Mouse (Mus musculus): ENCODE results near the gene Slc2a4. TPM values are rescaled to one million over a fixed set of nuclear protein-coding genes. Genes with fewer than 3 reads are reported as not detected.

Gene Slc2a4
- total and polyA plus RNA-seq, 2 experiments from 2014 or later: 6.1 to 12.8 TPM

DNA sequence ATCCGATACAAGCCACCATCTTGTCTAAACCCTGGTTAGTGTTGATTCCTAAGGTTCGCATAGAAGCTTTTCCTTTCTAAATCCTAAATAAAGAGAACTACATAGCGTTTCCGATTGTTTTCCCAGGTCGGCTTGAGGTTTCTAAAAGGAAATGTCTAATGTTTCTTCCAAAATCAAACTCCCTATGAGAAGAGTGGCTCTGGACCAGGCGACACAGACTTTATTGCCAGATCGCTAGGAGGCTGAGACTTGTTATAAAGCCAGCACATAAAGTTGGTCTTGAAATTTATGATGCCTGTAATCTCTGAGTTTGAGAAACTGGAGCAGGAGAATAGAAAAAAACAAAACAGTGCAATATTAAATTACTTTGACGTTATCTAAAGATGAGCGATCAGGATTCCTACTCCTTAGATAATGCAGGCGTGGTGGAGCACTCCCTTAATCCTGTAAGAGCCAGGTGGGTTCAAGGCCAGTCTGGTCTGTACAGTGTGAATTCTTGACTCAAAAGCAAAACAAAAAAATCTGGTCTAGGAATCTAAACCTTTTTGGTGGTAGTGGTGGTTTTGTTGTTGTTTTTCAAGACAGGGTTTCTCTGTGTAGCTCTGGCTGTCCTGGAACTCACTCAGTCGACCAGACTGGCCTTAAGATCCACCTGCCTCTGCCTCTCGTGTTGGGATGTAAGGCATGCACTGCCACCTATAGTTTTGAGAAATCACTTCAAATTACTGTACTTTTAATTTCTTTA, 25.8 kb downstream of the Slc2a4 start:
- Histone ChIP-seq H3K27ac (peak overlapping the region; percentile 87), H3K4me3 (ENCODE audit: low read length) (peak overlapping the region; percentile 85), H3K9me3 (ENCODE audit: low read length) (no peaks in the 10 kb centered on the region), H3K36me3 (ENCODE audit: insufficient read depth, low read length) (peaks cover 17% of the 10 kb centered on the region), H3K27me3 (ENCODE audit: insufficient read depth, low read length) (no peaks in the 10 kb centered on the region), H3K4me2 (ENCODE audit: low read depth, low read length) (peak overlapping the region; percentile 63), H3K9ac (replicated peaks; ENCODE audit: low read length) (peak overlapping the region; percentile 53), H3K4me1 (ENCODE audit: insufficient read depth, low read length) (peaks cover 10% of the 10 kb centered on the region)
- peak; percentile 25 for TF ChIP-seq CTCF (IDR thresholded peaks at IDR 0.05; ENCODE audit: low read depth)
- 4% methylated on average over 12 of the region's 12 CpGs for WGBS
- DNase-seq (ENCODE audit: low spot score) (no peak), ATAC-seq (no peak)

GRCm38 (mm10) chr11:69921114-69922011, 26.6 kb downstream of the Slc2a4 start, which contains the start of gene Eif5a:
Eif5a (minus strand) TSS chr11:69921958.
- Histone ChIP-seq H3K27me3 (ENCODE audit: insufficient read depth, low read length) (no peaks in the 10 kb centered on the region), H3K36me3 (ENCODE audit: insufficient read depth, low read length) (peaks cover 24% of the 10 kb centered on the region), H3K27ac (peak within 1 kb of the TSS; percentile 96), H3K4me1 (ENCODE audit: insufficient read depth, low read length) (peaks cover 10% of the 10 kb centered on the region), H3K9ac (replicated peaks; ENCODE audit: low read length) (peak within 1 kb of the TSS; percentile 95), H3K4me2 (ENCODE audit: low read depth, low read length) (peak within 1 kb of the TSS; percentile 79), H3K4me3 (ENCODE audit: low read length) (peak within 1 kb of the TSS; percentile 85), H3K9me3 (ENCODE audit: low read length) (no peaks in the 10 kb centered on the region)
- peak; percentile 86 for TF ChIP-seq CTCF (IDR thresholded peaks at IDR 0.05; ENCODE audit: low read depth)
- peak; percentile 100 for DNase-seq (ENCODE audit: low spot score)
- ATAC-seq: peak; percentile 97
- 0% methylated on average over 78 of the region's 78 CpGs for WGBS

DNA sequence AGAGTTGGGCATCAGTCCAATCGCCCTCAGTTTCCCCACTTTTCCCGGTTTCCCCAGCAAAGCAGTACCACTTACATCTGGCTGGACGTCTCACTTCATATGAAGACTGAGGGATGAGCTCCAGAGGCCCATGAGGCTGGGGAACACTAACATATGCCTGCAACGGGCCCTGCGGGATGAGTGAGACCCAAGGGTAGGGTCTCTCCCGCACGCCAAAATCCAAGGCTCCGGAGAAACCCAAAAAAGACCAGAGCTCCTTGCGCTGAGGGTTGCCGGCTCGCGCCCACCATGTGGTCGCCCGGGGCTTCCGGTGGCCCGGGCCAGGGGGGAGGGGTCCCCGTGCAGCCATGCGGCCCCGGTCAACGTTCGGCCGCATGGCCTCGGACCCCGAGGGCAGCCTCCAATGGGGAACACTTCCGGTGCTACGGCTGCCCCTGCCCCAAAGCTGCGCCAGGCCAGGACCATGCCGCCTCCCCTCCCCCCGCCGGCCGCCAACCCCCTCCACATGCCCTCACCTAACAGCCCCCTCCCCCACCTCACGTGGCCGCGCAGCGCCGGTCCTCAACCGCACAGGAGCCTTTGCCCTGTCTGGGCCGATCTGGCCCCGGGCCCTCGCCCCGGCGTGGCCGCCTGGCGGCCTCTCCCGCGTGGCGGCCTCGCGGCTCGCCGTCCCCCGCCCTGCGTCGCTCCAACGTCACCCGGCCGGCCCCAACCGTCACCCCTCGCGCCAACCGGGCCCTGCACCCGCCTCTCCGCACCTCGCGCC, 27.5 kb downstream of the Slc2a4 start:
- ATAC-seq: no peak
- WGBS: under 1% methylated on average over 50 of the region's 65 CpGs
- no peak for TF ChIP-seq CTCF (IDR thresholded peaks at IDR 0.05; ENCODE audit: low read depth)
- Histone ChIP-seq H3K9me3 (ENCODE audit: low read length) (no peaks in the 10 kb centered on the region), H3K4me2 (ENCODE audit: low read depth, low read length) (peak overlapping the region; percentile 79), H3K9ac (replicated peaks; ENCODE audit: low read length) (peak overlapping the region; percentile 95), H3K27me3 (ENCODE audit: insufficient read depth, low read length) (no peaks in the 10 kb centered on the region), H3K4me3 (ENCODE audit: low read length) (peak overlapping the region; percentile 85), H3K4me1 (ENCODE audit: insufficient read depth, low read length) (peaks cover 10% of the 10 kb centered on the region), H3K27ac (peak overlapping the region; percentile 96), H3K36me3 (ENCODE audit: insufficient read depth, low read length) (peaks cover 31% of the 10 kb centered on the region)
- DNase-seq (ENCODE audit: low spot score): peak; percentile 45

GRCm38 (mm10) chr11:69919661-69920265, 28.2 kb downstream of the Slc2a4 start:
- H3K27me3 ChIP-seq (ENCODE audit: insufficient read depth, low read length): no peaks in the 10 kb centered on the region
- peaks cover 12% of the 10 kb centered on the region for H3K4me1 ChIP-seq (ENCODE audit: insufficient read depth, low read length)
- H3K4me3 ChIP-seq (ENCODE audit: low read length): peak overlapping the region; percentile 85
- DNase-seq (ENCODE audit: low spot score) (peak; percentile 78), ATAC-seq (no peak)
- peak overlapping the region; percentile 95 for H3K9ac ChIP-seq (replicated peaks; ENCODE audit: low read length)
- WGBS: 1% methylated on average over 17 of the region's 17 CpGs
- H3K36me3 ChIP-seq (ENCODE audit: insufficient read depth, low read length): peaks cover 37% of the 10 kb centered on the region
- no peaks in the 10 kb centered on the region for H3K9me3 ChIP-seq (ENCODE audit: low read length)
- H3K27ac ChIP-seq: peak overlapping the region; percentile 96
- no peak for TF ChIP-seq CTCF (IDR thresholded peaks at IDR 0.05; ENCODE audit: low read depth)
- peak overlapping the region; percentile 79 for H3K4me2 ChIP-seq (ENCODE audit: low read depth, low read length)

DNA sequence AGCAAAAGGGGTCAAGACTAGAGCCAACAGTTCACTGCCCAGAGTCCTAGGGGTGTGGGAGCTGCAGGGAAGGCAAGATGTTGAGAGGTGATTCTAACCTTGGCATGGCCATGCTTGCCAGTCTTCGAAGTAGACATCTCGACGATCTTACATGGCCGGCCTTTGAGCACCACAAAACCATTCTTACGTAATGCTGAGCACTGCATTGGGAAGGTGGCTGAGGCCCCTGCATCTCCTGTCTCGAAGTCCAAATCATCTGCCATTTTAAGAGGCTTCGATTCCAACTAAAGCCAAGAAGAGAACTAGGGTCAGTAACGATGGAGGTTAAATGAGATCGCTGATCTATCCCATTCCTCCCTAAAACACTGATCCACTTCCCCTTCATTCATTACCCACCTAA, 28.9 kb downstream of the Slc2a4 start:
- 80% methylated on average over 9 of the region's 9 CpGs for WGBS
- Histone ChIP-seq H3K27me3 (ENCODE audit: insufficient read depth, low read length) (no peaks in the 10 kb centered on the region), H3K36me3 (ENCODE audit: insufficient read depth, low read length) (peaks cover 37% of the 10 kb centered on the region), H3K4me3 (ENCODE audit: low read length) (peak overlapping the region; percentile 85; the same call in 1 of the 2 replicates), H3K27ac (no peak overlapping the region), H3K9me3 (ENCODE audit: low read length) (no peaks in the 10 kb centered on the region), H3K9ac (replicated peaks; ENCODE audit: low read length) (peak overlapping the region; percentile 95; the same call in 1 of the 2 replicates), H3K4me2 (ENCODE audit: low read depth, low read length) (peak overlapping the region; percentile 79), H3K4me1 (ENCODE audit: insufficient read depth, low read length) (peaks cover 15% of the 10 kb centered on the region)
- no peak for ATAC-seq
- TF ChIP-seq CTCF (IDR thresholded peaks at IDR 0.05; ENCODE audit: low read depth): no peak
- DNase-seq (ENCODE audit: low spot score): no peak

- DNase-seq (ENCODE audit: low spot score) (no peak), ATAC-seq (no peak)
- no peak for TF ChIP-seq CTCF (IDR thresholded peaks at IDR 0.05; ENCODE audit: low read depth)
- Histone ChIP-seq H3K9ac (replicated peaks; ENCODE audit: low read length) (no peak overlapping the region), H3K4me1 (ENCODE audit: insufficient read depth, low read length) (peaks cover 18% of the 10 kb centered on the region), H3K4me2 (ENCODE audit: low read depth, low read length) (no peak overlapping the region), H3K4me3 (ENCODE audit: low read length) (no peak overlapping the region), H3K27me3 (ENCODE audit: insufficient read depth, low read length) (no peaks in the 10 kb centered on the region), H3K27ac (no peak overlapping the region), H3K9me3 (ENCODE audit: low read length) (no peaks in the 10 kb centered on the region), H3K36me3 (ENCODE audit: insufficient read depth, low read length) (peaks cover 37% of the 10 kb centered on the region)
- 85% methylated on average over 5 of the region's 5 CpGs for WGBS
These were observed 29.9 kb downstream of the Slc2a4 start for GRCm38 (mm10) chr11:69918118-69918517.

Data from hindbrain, postnatal 0 days (tissue).